Mouse (Mus musculus) liver, adult 2 months (tissue): ENCODE results near the gene Ssmem1.

Experiments used
- CTCF ChIP-seq: fragments of 200-500 bp; IDR thresholded peaks from 2 replicates; pipeline ENCODE4 v1.5.1; 2011; ENCODE audit warnings: low read depth, low read length, control low read depth
- POLR2A ChIP-seq: fragments of 200-500 bp; IDR thresholded peaks from 2 replicates; pipeline ENCODE4 v1.6.1; 2011; ENCODE audit warnings: low read length, control low read depth; ENCODE audit not compliant: insufficient read depth; ENCODE audit errors: extremely low read depth

DNA sequence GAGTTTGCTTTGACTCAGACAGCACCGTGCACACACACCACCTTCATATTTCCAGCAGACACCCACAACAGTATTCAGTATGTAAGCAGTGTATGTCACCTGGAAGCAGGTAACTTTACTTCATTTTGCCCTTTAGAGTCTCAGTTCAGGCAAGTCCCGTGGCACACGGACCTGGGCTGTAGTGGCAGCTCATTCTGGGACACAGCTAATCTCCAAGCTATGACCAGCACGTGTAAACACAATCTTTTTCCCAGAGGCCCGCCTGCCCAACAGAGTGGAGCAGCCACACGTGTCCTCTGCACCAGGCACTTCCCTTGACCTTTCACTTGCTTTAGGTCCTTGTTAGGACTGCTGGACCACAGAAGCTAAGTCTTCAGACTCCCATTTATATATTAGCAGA lies 23.1 kb upstream of the Ssmem1 start:
- TF ChIP-seq POLR2A (no peak), CTCF (no peak)
